Mouse (Mus musculus): ENCODE results near the gene Noct.

The Noct gene

DNA sequence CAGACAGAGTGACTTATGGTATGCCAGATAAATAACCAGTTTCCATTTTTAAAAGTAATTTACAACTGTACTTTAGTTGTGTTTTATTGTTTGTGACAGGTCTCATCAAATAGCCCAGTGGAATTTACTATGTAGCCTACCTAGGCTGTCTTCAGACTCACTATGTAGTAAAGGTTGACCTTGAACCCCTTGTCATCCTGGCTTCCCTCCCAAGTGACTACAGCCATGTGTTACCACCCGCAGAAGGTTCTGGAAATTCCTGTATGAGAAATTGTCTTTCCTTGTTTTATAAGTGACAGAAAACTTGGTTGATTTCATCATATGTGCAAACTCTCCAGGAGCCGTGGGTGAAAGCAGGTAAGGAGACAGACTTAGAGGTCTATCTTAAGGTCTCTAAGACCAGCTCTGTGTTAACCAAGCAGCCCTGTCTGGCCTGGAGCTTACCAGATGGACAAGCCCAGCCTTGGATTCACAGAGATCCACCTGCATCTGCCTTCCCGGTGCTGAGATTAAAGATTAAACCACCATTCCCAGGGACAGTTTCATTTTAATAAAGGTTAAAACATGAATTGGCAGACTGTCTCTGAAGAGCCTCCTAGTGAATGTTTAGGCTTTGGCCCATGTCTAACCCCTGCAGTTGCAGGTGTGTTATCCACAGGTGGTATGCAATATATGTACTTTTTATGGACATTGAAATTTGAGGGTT lies 8.1 kb downstream of the Noct start:
- DNase-seq, result no peak

DNA sequence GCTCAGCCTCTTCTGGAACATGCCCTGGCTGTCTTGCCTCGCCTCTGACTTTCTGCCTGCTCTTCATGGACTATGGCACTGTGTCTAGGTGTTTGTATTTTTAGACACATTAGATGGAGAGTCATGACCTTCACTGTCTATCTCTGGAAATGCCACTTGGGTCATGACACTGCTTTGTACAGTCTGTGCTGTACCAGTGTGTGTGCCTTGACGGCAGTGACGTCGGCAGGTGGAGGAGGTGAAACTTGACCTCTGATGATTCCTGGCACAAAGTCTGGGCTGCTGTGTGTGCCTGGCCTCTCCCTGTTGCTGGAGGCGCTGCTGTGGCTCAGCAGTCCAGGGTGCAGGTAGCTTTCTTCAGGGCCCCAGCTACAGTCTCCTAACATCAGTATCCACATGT lies 9.2 kb downstream of the Noct start:
- DNase-seq, result no peak

DNA sequence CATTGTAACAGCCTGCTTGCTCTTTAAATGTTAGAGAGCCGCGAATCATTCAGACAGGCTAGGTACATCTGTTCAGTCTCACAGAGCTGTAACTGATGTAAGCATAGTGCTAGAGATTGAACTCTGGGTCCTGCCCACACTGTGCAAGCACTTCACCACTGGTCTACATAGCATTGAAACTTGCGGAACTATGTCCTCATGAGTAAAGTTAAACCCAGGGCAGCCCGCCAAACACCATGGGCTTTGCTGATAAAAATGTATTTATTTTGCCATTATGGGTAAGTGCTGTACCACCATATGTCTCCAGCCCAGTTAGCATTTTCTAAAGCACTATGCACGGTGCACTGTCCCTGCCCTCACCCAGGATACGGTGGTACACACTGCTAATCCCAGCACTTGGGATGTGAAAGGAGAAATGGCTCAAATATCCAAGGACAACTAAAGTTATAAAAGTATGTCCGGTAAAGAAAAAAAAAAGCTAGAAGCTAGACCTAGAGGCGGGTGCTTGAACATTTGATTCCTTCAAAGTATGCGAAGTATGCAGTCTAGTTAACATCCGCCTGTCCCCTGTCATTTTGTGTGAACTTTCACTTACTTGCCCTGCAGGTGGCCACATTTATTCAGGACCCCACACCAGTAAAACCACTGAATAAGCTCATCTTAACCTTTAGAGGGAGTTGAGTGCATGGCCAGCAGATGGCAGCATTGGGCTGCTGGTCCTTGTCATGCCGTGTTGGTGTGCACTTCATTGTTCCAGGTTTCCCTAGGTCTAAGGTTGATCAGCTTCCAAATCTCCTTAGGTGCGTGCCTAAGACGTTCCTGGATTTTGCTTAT lies 9.9 kb downstream of the Noct start:
- DNase-seq, result peak; percentile 85 to 86

DNA sequence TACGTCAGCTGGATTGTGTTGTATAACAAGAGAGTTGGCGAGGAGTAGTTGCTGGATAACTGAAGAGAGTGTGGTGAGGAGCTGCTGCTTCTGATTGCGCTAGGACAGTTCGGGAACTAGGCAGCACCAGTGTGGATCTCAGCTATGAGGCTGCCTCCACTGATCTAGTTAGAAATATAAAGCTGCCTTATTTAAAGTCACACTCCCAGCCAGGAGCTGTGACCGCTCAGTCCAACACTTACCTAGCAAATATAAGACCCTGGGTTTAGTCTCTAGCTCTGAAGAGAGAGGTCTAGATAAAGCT lies 10.5 kb downstream of the Noct start:
- no peak for DNase-seq

DNA sequence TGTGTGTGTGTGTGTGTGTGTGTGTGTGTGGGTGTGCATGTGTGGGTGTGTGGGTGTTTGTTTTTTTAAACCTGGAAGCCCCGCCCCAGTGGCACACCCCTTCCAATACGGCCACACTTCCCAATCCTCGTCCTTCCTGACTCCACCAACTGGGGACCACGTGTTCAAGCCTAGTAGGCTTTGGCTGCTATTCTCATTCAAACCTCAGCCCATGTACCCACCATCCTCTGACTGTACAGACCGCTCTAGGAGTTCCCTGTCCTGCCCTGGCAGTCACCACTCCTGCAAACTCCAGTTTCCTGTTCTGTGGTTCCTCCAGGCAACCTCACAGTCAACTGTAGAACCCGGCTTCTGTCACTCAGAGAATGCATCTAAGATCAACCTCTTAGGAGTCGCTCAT lies 14.3 kb downstream of the Noct start:
- DNase-seq, result no peak

DNA sequence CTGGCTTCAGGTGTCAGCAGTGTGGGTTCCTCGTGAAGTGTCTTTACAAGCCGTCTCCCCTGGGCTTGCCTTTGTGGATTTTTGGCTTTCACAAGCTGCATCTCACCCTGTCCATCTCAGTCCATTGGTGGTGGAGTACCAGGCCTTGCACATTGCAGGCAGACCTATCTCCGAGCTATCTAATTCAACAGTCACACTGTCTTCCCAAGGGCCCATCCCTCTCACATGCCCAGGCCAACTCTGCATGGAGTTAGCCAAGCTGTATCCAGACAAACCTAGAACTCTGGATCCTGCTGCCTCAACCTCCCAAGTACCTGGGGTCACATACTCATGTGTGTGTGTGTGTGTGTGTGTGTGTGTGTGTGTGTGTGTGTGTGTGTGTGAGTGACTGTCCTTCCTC lies 15.3 kb downstream of the Noct start:
- no peak for DNase-seq

DNA sequence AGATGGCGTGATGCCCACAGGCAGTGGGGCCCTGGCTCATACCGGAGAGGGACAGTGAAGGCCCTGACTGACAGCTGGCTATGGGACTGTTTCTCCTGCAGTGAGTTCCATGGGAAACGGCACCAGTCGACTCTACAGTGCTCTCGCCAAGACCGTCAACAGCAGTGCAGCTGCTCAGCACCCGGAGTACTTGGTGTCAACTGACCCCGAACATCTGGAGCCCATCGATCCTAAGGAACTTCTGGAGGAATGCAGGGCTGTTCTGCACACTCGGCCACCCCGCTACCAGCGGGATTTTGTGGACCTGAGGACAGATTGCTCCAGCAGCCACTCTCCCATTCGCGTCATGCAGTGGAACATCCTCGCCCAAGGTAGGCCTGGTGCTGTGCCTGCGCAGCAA lies 23.5 kb downstream of the Noct start:
- no peak for DNase-seq

DNA sequence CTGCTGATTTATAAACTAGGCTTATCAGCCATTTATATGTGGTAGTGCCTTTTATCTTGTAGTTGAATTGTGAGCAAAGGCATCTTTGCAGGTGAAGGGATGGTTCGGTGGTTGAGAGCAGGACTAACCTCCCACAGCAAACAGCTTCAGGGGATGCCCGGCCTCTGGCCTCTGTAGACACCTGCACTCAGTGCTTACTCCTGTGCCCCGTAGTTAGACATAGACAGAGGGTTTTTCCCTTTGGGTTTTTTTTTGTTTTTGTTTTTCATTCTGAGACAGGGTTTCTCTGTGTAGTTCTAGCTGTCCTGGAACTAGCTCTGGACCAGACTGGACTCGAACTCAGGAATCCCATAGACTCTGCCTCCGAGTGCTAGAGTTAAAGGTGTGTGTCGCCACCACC lies 24.4 kb downstream of the Noct start:
- DNase-seq, result no peak

DNA sequence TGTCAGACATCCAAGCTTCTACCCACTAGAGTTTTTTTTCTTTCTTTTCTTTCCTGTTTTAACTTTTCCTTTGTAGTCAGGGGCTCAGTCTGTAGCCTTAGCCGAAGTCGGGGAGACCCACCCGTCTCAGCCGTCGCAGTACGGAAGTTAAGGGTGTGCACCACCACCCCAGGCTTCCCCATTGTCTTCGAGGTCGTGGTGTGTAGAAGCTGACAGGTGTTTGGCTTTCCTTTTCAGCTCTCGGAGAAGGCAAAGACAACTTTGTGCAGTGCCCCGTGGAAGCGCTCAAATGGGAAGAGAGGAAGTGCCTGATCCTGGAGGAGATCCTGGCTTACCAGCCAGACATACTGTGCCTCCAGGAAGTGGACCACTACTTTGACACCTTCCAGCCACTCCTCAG lies 25.2 kb downstream of the Noct start:
- no peak for DNase-seq

DNA sequence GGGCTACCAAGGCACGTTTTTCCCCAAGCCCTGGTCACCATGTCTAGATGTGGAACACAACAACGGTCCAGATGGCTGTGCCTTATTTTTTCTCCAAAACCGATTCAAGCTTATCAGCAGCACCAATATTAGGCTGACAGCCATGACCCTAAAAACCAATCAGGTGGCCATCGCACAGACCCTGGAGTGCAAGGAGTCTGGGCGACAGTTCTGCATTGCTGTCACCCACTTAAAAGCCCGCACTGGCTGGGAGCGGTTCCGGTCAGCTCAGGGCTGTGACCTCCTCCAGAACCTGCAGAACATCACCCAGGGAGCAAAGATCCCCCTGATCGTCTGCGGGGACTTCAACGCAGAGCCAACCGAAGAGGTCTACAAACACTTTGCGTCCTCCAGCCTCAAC lies 25.6 kb downstream of the Noct start:
- DNase-seq, result no peak

DNA sequence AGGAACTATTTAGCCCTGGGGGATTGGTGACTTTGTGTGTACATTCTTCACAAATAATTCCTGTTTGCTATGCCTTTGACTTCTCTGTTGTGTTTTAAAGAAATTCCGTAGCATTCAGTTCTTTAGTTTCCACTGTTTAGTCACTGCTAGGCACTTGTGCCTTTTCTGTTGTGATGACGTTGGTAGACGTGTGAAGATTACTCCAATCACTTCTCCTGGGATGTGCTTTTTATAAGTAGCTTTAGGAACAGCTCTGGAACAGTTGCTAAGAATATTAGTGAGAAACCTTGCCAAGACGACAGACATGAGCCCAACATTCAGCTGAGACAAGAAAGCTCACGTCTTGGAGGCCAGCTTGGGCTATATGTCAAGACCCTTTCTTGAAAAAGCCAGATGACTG lies 26.8 kb downstream of the Noct start:
- no peak for DNase-seq

DNA sequence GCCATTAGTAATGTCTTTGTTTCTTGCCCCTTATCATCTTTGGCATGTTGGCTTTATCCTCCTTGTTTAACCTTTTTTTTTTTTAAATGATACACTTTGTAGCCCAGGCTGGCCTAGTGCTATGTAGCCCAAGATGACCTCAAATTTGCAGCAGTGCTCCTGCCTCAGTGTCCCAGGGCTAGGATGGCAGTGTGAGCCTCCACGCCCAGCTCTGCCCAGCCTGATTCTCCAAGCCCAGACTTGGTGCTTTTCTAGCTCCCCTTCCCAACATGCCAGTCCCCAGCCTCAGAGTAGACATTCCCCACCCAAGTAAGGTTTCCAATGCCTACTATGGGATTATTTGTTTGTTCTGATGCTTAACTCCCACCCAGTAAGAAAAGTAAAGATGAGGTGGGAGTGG lies 28.0 kb downstream of the Noct start:
- no peak for DNase-seq

DNA sequence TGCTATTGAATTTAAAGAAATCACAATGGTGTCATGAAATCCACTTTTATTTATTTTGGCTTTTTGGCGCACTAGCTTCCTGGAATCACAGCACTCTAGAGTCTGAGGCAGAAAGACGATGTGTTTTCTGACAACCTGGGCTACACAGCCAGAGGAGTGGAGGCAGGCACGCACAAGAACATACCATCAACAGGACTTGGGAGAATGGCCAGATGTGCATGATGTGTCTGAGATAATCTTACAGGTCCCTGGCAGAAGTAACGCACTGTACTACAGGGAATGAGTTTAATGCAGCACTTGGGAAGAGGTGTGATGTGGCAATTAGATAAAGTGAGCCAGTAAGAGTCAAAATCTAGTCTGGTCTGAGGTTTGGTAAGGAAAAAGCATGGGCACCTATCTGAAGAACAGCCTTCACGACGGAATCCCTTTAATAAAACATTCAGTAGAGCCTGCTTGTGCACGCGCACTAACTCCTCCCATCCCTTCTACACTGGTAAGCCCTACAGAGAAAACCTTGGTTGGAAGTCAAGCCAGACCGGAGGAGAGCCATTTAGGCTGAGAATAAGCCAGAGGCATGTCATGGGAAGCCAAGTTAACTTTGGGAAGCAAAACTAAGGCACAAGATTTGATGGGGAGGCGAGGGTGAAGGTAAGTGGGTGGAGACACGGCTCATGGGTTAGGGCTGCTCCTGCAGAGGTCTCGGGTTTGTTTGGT lies 28.6 kb downstream of the Noct start:
- DNase-seq, result no peak

DNA sequence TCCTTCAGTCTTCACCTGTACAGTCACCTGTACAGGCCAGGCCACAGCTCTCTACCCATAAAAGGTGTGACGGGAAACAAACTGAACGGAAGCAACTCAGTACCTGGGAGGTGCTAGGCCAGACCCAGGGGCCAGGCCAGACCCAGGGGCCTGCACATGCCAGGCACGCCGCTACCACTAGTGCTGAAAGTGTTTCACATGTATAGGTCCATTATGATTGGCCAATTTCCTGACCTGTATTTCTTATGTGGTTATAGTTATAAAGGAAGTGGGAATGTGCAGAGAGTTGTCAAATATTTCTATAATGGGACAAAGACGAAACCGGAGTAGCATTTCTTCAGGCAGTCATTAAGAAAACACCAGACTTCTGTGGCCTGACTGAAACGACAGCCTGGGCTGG lies 30.5 kb downstream of the Noct start:
- no peak for DNase-seq

DNA sequence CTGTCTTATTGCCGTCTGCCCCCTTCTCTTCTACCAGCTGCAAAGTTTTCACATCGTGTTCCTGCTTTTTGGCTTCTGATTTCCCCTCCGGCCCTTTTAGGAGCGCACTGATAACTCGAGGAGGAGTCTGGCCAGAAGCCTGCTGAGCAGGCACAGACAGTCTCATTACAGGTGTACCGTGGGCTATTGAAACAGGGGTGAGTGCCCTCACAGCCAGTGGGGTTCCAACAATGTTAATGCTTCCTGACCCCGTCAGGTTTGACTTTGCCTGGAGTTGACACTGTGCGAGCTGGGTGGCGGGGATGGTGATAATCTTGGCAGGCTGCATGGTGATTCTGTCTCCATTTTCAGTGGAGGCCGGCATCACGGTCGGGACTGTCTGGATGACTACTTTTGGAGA lies 32.2 kb downstream of the Noct start:
- no peak for DNase-seq

DNA sequence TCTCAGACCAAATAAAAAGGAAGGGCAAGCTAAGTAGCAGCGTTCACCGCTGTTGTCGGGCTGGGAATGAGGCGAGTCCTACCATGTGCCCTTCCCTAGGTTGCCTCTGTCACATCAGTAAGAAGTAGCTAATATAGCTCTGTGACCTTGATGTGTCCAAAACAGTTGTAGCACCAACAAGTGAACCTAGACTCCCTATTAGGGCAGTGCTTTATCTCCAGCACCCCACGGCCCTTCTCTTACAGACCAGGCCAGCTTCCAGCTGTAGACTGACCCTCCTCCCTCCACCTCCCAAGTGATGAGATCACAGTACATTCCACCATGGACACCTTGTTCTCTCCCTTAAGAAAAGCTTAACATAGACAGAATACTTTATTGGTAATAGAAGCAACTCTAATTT lies 33.8 kb downstream of the Noct start:
- no peak for DNase-seq

DNA sequence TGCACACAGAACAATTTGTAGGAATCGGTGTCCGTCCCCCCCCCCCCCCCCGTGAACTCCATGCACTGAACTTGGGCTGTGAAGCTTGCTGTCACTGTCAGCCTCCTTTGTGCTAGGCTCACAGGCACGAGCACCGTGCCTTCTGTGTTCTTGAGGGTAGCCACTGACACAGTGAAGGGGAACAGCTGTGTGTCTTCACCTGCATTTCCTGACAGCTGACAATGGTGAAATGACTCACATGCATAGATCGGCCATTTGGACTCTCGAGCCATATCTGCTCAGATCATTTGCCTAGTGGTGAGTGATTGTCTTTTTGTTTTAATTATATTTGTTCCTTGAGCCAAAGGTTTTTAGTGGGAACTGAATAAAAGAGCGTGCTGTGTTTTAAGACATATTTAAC lies 38.7 kb downstream of the Noct start:
- no peak for DNase-seq

DNA sequence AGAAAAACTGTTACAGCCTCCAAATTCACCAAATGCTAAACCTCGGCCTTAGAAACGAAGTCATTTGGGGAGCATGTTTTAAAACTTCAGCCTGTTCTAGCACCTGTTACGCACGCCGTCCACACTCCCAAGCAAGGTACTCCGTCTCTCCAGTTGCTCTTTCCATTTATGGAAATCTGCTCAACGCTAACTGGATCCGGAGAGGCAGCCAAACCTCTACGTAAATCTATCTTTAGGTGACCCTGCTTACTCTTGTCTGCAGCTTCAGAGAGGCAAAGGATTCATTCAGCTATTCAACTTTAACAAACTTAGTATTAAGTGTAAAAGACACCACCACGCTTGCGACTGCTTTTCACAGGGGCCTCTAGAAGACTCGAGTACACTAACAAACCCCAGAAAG lies 44.2 kb downstream of the Noct start:
- DNase-seq, result no peak

DNA sequence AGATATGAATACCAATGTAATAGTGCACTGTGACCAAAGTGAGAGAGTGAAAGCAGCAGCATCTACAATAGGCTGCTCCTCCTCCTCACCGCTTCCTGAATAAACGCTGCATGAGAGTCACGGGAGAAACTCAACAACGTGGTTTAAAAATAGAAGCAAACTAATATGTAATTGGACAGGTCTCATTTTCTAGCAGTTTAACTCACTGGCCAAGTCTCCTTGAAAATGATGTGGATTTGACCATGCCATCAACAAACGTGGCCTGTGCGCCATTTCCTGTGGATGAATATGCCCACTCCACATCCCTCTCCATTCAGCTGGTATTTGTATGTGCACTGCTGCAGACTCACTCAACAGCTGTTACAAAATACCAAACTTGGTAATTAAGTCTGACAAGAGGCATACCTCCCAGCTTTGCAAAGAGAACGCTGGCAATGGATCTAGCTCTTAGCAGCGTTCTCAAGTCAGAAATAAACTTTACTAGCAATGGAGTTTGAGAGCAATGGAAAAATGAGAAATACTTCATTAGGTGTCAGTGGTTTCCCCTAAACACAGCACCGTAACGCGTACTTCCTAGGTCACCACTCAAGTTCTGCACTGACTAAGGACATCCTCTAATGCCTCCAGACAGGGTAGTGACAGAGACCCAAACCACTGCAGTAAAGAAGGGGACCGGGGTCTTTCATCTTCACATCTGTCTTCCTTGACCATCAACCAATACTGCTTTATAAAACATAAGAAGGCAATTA lies 46.0 kb downstream of the Noct start:
- DNase-seq, result no peak

DNA sequence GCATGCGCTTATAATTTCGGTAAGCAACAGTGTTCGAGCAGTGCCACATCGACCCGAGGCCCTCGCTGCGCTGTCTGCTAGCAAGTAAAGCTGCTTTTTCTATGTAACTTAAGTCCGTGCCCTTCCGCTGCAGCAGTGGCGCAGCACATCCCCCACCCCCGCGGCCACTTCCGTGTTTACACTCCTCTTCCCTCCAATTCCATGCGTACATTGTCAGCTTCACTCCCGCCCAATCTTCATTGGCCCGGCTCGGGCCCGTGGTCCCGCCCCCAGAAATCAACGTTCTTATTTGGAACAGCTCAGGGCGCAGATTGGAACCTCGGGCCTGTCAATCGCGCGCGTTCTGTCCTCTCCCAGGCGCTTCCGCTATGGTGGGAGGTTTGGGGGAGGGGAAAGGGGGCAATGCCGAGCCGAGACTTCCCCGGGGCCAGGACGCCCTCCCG lies 51.7 kb downstream of the Noct start:
- DNase-seq, result peak; percentile 95 to 99

DNA sequence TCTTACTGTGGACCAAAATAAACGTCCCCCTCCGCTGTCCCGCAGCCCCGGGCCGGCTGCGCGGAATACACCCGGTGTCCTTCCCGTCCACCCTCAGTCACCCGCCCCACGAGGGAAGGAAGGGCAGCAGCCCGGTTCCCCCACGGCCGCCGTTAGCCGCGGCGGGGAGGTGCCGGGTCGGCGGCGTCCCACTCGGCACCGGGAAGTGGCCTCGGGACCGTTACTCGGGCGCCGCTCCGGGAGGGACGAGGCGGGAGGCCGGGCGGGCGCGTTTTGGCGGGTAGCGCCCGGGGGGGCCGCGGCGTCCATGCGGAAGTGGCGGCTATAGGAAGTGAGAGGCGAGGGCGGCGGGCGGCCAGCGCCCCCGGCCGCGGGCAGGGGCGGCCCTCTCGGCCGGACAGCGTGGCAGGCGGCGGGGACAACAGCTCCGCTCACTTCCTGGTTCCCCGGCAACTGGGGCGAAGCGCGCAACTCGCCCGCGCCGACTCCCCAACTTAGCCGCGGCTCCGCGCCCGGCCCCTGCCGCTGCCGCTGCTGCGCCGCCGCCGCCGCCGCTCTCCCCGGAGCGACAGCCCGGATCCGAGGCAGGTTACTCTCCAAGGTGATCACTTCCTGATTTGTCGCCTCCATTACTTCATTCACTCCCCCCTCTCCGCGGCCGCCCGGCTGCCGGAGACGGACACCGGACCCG lies 52.3 kb downstream of the Noct start:
- peak in 1 of 2 experiments; percentile 75 for DNase-seq

All from cerebellum, adult 18-20 months (tissue).